Mouse (Mus musculus) embryo, embryonic 11.5 days (tissue): ENCODE measurements at regions not wholly inside any gene's neighbourhood (a gene's known extent, or its start where the extent isn't known, plus 50 kb on each side); places are given as distances from the start of the nearest gene placed in this dataset.

Experiments used
- DNase-seq: peaks from one replicate; pipeline ENCODE4 v3.0.0-alpha.2; 2012; ENCODE audit warnings: low read depth, low spot score

GRCm38 (mm10) chr12:12882931-12883553 is 58.7 kb downstream of the Mycn start:
- DNase-seq: no peak

GRCm38 (mm10) chr12:12878031-12878430 is 63.7 kb downstream of the Mycn start:
- no peak for DNase-seq

GRCm38 (mm10) chr12:12877539-12877938 is 64.2 kb downstream of the Mycn start:
- DNase-seq: no peak

GRCm38 (mm10) chr12:12875976-12876745 is 65.6 kb downstream of the Mycn start:
- no peak for DNase-seq

GRCm38 (mm10) chr12:12873551-12873950 is 68.2 kb downstream of the Mycn start:
- DNase-seq: no peak

- DNase-seq: no peak
Measured at GRCm38 (mm10) chr12:12872974-12873373, 68.7 kb downstream of the Mycn start.

- DNase-seq: no peak
Measured at GRCm38 (mm10) chr12:12871272-12871671, 70.4 kb downstream of the Mycn start.

GRCm38 (mm10) chr12:12866590-12866989 is 75.1 kb downstream of the Mycn start:
- no peak for DNase-seq

- DNase-seq: no peak
Measured at GRCm38 (mm10) chr12:12850681-12851080, 91.0 kb downstream of the Mycn start.

- no peak for DNase-seq
Measured at GRCm38 (mm10) chr12:12846716-12847115, 95.0 kb downstream of the Mycn start.

GRCm38 (mm10) chr12:12842247-12842957 is 99.3 kb downstream of the Mycn start:
- DNase-seq: no peak

- DNase-seq: no peak
Measured at GRCm38 (mm10) chr12:12841385-12842238, 100.1 kb downstream of the Mycn start.

GRCm38 (mm10) chr12:12840661-12841384 is 100.9 kb downstream of the Mycn start:
- DNase-seq: peak; percentile 23

GRCm38 (mm10) chr12:12837775-12838174 is 103.9 kb downstream of the Mycn start:
- DNase-seq: no peak

- no peak for DNase-seq
Measured at GRCm38 (mm10) chr12:12827821-12828641, 113.7 kb downstream of the Mycn start.

GRCm38 (mm10) chr12:12827379-12827778 is 114.3 kb downstream of the Mycn start:
- DNase-seq: no peak

- DNase-seq: no peak
Measured at GRCm38 (mm10) chr12:12826431-12826830, 115.3 kb downstream of the Mycn start.

- DNase-seq: no peak
Measured at GRCm38 (mm10) chr12:12825842-12826241, 115.9 kb downstream of the Mycn start.

- no peak for DNase-seq
Measured at GRCm38 (mm10) chr12:12821473-12821872, 120.2 kb downstream of the Mycn start.
